Mouse (Mus musculus) midbrain, embryonic 14.5 days (tissue): ENCODE measurements around the gene Psmd3. TPM values are rescaled to one million over a fixed set of nuclear protein-coding genes. Genes with fewer than 3 reads are reported as not detected.

Experiments
- ATAC-seq: fragments of 200-750 bp; cut with Nextera tagmentation; 2 replicates; pipeline ENCODE4 v1.8.0; 2017; ENCODE audit warnings: moderate number of reproducible peaks, moderate library complexity; ENCODE audit not compliant: low FRiP score, low TSS enrichment
- DNase-seq: peaks from one replicate; pipeline ENCODE4 v3.0.0-alpha.2; 2015
- H3K27ac ChIP-seq: fragments of 300-500 bp; sonication (generic); replicated peaks from 2 replicates; pipeline ENCODE4 v1.5.1; 2014; ENCODE audit warnings: mild to moderate bottlenecking, low read depth, low read length, moderate library complexity
- H3K27me3 ChIP-seq: fragments of 300-500 bp; sonication (generic); 2 replicates; pipeline ENCODE4 v1.6.1; 2014; ENCODE audit warnings: low read length, control low read depth, mixed read lengths; ENCODE audit not compliant: control insufficient read depth, insufficient read depth
- H3K36me3 ChIP-seq: fragments of 300-500 bp; sonication (generic); 2 replicates; pipeline ENCODE4 v1.6.1; 2014; ENCODE audit warnings: low read length, control low read depth; ENCODE audit not compliant: control insufficient read depth, insufficient read depth
- H3K4me1 ChIP-seq: fragments of 300-500 bp; sonication (generic); 2 replicates; pipeline ENCODE4 v1.6.1; 2014; ENCODE audit warnings: mild to moderate bottlenecking, antibody characterized with exemption, low read length, control low read depth; ENCODE audit not compliant: control insufficient read depth, insufficient read depth
- H3K4me2 ChIP-seq: fragments of 300-500 bp; sonication (generic); 2 replicates; pipeline ENCODE4 v1.6.1; 2014; ENCODE audit warnings: mild to moderate bottlenecking, low read length, moderate library complexity
- H3K4me3 ChIP-seq: fragments of 300-500 bp; sonication (generic); replicated peaks from 2 replicates; pipeline ENCODE4 v1.5.1; 2014; ENCODE audit warnings: low read depth, low read length
- H3K9ac ChIP-seq: fragments of 300-500 bp; sonication (generic); replicated peaks from 2 replicates; pipeline ENCODE4 v1.6.1; 2014; ENCODE audit warnings: mild to moderate bottlenecking, low read length, moderate library complexity
- H3K9me3 ChIP-seq: fragments of 300-500 bp; sonication (generic); 2 replicates; pipeline ENCODE4 v1.6.1; 2016; ENCODE audit warnings: low read length, control low read depth, mixed read lengths; ENCODE audit not compliant: control insufficient read depth
- WGBS: fragments of 180-500 bp; shearing (Covaris S2); extraction: QIAGEN DNeasy Blood & Tissue Kit; methylation state at CpG from one replicate; pipeline ENCODE4 v1.1.7; 2014; 5-methylcytosine and 5-hydroxymethylcytosine counted together
- polyA plus RNA-seq: library from polyadenylated mRNA; unstranded; fragments of >200 nt; fragmentation: Nextera tagmentation; extraction: Ambion mirVana; gene quantifications from 2 replicates; pipeline ENCODE4 v1.2.1, GENCODE M21; 2014

Gene Psmd3
- polyA plus RNA-seq, 1 experiment from 2014 or later, result 135 TPM

DNA sequence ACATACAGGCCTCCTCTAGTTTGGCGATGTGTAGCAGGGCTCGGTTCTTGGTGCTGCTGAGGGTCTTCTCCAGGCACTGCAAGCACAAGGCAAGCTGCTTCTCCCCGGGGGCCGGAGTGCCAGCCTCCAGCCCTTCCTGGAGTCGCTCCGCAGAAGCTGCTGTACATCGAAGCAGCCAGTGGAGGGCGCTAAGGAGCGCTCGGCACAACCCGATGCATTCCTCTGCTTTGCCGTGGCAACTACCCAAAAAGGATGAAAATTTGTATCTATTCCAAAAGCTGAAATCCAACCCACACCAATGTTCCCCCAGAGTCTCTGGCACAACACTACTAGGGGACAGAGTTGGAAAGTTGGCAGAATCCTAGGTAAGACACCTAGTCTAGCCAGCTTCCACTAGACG lies 35.5 kb downstream of the Psmd3 start:
- H3K27me3 ChIP-seq, result no peaks in the 10 kb centered on the region
- H3K36me3 ChIP-seq, result peaks cover 76% of the 10 kb centered on the region
- no peaks in the 10 kb centered on the region for H3K4me1 ChIP-seq
- H3K9ac ChIP-seq, result no peak overlapping the region
- H3K4me3 ChIP-seq, result no peak overlapping the region
- H3K27ac ChIP-seq, result no peak overlapping the region
- peak; percentile 79 for DNase-seq
- no peak for ATAC-seq
- no peaks in the 10 kb centered on the region for H3K9me3 ChIP-seq
- WGBS, result 13% methylated on average over 13 of the region's 13 CpGs
- no peak overlapping the region for H3K4me2 ChIP-seq

DNA sequence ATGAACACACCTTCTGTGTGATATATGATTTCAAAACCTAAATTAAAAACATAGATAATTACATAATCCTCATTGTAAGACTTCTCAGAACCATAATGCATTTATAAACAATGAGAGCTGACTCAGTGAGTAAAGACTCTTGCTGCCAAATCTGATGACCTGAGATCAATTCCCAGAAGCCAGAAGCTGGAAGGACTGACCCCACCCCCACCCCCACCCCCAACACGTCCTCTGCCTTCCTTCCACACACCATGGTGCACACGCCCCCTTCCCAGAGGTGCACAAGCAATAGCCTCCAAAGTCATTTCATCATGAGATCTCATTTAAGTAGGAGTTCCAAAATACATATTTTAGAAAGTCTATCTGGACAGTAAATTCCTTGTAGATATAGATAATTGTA lies 38.4 kb downstream of the Psmd3 start:
- no peak overlapping the region for H3K9ac ChIP-seq
- H3K4me3 ChIP-seq, result no peak overlapping the region
- ATAC-seq, result no peak
- H3K4me1 ChIP-seq, result no peaks in the 10 kb centered on the region
- H3K27ac ChIP-seq, result no peak overlapping the region
- H3K9me3 ChIP-seq, result no peaks in the 10 kb centered on the region
- H3K27me3 ChIP-seq, result no peaks in the 10 kb centered on the region
- peaks cover 63% of the 10 kb centered on the region for H3K36me3 ChIP-seq
- WGBS, result 76% methylated on average over 2 of the region's 2 CpGs
- H3K4me2 ChIP-seq, result no peak overlapping the region
- no peak for DNase-seq

DNA sequence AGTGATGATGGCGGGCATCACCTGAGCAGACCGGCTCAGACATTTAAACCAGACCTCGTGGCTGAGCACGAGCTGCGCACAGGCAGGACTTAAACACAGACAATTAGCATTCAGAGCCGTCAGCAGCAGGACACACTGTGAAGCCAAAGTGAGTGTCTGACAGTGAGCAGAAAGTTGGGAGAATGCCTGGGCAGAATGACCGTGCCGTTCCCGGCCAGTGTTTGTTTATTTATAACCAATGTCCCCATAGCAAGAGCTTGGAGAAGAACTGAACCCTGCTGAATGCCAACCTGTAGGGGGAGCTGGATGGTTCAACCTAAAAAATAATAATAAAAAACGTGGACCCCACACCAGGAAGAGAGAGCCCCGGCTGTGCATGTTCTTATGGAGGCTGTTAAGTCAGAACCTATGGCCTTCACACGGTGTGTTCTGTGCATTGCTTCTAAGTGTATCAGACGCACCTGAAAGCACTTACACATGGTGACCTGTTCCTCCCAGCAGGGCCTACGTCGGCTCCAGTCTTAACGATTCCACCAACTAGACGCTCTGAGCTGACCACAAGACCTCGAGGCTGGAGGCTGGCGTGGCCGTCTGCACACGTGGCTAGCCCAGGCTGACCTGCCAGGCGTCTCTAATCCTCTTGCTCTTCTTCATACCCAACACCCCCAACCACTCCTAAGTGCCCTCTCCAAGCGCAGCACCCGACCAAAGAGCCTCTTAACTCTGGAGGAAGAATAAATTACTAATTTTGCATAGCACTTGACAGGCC lies 39.3 kb downstream of the Psmd3 start:
- Histone ChIP-seq H3K9ac (no peak overlapping the region), H3K27ac (no peak overlapping the region)

DNA sequence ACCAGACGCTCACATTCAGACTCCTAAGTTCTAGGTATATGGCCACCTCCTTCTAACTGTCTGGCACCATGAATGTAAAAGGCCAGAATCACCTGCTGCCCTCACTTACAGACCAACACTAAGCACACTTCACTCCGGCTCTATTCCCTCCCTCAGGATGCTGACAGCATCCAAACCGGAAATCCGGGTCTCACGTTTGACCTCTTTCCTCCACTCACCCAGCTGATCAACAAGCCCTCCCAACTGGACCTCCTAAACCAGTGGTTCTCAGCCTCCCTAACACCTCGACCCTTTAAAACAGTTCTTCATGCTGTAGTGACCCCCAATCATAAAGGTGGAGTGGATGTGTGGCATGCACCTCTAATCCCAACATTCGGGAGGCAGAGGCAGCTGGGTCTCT lies 40.7 kb downstream of the Psmd3 start:
- ATAC-seq (no peak), DNase-seq (no peak)
- H3K4me2 ChIP-seq, result no peak overlapping the region
- WGBS, result 85% methylated on average over 7 of the region's 7 CpGs
- peaks cover 52% of the 10 kb centered on the region for H3K36me3 ChIP-seq
- H3K4me1 ChIP-seq, result 0 out of 2 replicates have a peak, but pooled peaks cover under 1% of the 10 kb centered on the region
- H3K9me3 ChIP-seq, result no peaks in the 10 kb centered on the region
- H3K4me3 ChIP-seq, result no peak overlapping the region
- H3K9ac ChIP-seq, result no peak overlapping the region
- no peak overlapping the region for H3K27ac ChIP-seq
- H3K27me3 ChIP-seq, result no peaks in the 10 kb centered on the region

More for the DNA sequence above, 39.3 kb downstream of the Psmd3 start:
- ATAC-seq (no peak), DNase-seq (peak; percentile 48)
- Histone ChIP-seq H3K9me3 (no peaks in the 10 kb centered on the region), H3K36me3 (peaks cover 60% of the 10 kb centered on the region), H3K4me2 (no peak overlapping the region), H3K27me3 (no peaks in the 10 kb centered on the region), H3K4me1 (no peaks in the 10 kb centered on the region), H3K4me3 (no peak overlapping the region)
- WGBS, result 72% methylated on average over 24 of the region's 24 CpGs

DNA sequence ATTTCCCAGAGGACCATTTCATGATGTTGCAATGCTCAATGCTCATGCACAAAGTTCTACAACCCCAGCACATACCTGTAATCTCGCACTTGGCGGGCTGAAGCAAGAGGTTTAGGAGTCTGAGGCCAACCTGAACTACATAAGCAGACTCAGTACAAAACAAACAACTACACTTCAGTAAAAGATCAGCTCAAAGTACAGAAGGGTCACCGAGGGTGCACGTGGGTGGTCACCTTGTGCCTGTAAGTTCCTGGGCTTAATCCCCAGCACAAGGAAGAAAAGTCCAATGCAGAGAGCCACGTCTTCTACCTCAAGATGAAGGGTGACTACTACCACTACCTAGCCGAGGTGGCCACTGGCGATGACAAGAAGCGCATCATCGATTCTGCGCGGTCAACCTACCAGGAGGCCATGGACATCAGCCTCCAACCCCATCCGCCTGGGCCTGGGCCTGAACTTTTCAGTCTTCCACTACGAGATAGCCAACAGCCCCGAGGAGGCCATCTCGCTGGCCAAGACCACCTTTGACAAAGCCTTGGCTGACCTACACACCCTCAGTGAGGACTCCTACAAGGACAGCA lies 43.7 kb downstream of the Psmd3 start:
- H3K27me3 ChIP-seq, result no peaks in the 10 kb centered on the region
- 96% methylated on average over 15 of the region's 15 CpGs for WGBS
- no peak for ATAC-seq

DNA sequence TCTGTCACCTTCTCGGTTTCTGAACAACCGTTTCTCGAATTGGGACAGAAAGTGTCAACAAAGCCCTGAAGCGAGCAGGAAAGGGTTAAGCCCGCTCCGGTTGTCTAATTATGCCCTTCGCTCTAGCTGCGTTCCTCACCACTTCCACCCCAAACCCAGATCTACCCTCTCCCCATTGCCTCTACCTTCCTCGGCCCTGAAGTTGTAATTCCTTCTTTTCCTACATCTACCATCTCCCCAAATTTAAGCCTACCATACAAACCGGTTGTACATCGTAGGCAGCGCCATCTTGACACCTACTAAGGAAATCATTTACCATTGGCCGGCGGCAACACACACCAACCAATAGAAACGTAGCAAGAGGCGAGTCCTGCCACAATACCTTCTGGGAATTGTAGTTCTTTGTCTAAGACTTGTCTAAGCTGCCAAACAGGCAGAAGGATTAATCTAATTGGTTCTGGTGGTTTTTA lies 46.8 kb downstream of the Psmd3 start, which contains the start of gene Med24:
TSS of gene Med24 (minus strand) at position 317 of the 470 bp plus-strand sequence.
- WGBS, result under 1% methylated on average over 16 of the region's 16 CpGs
- Histone ChIP-seq H3K27me3 (no peaks in the 10 kb centered on the region), H3K9ac (peak within 1 kb of the TSS; percentile 65), H3K27ac (peak within 1 kb of the TSS; percentile 80), H3K4me2 (peak within 1 kb of the TSS; percentile 57), H3K4me3 (peak within 1 kb of the TSS; percentile 57), H3K9me3 (no peaks in the 10 kb centered on the region), H3K4me1 (0 out of 2 replicates have a peak, but pooled peaks cover 11% of the 10 kb centered on the region), H3K36me3 (peaks cover 15% of the 10 kb centered on the region)
- ATAC-seq (peak; percentile 93), DNase-seq (peak; percentile 95)

More for the DNA sequence above, 43.7 kb downstream of the Psmd3 start:
- no peak for DNase-seq
- Histone ChIP-seq H3K4me3 (no peak overlapping the region), H3K9me3 (no peaks in the 10 kb centered on the region), H3K36me3 (peaks cover 32% of the 10 kb centered on the region), H3K9ac (no peak overlapping the region), H3K4me2 (no peak overlapping the region), H3K27ac (no peak overlapping the region), H3K4me1 (0 out of 2 replicates have a peak, but pooled peaks cover 11% of the 10 kb centered on the region)

DNA sequence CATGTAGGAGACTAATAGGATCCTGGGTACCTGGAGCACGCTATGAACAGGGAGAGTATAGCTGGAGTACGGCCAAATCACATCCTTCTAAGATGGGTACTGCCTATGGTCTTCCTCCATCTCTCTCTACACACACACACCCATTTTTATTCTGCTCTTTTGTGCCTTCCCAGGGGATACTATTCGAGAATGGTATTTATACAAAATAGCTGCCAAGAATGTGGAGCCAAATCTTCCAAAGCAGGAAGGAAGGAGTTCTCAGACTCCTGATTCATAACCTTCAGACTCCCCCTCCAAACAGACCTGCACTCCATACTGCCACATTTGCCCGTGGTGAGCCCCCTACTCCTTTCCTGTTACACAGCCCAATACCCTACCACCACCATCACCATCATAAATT lies 48.4 kb downstream of the Psmd3 start:
- 66% methylated on average over 4 of the region's 4 CpGs for WGBS
- ATAC-seq (no peak), DNase-seq (no peak)
- peak overlapping the region; percentile 6 for H3K27ac ChIP-seq
- H3K36me3 ChIP-seq, result peaks cover 9% of the 10 kb centered on the region
- H3K9ac ChIP-seq, result no peak overlapping the region
- no peaks in the 10 kb centered on the region for H3K27me3 ChIP-seq
- H3K4me2 ChIP-seq, result no peak overlapping the region
- H3K4me3 ChIP-seq, result no peak overlapping the region
- no peaks in the 10 kb centered on the region for H3K9me3 ChIP-seq
- H3K4me1 ChIP-seq, result 0 out of 2 replicates have a peak, but pooled peaks cover 11% of the 10 kb centered on the region

DNA sequence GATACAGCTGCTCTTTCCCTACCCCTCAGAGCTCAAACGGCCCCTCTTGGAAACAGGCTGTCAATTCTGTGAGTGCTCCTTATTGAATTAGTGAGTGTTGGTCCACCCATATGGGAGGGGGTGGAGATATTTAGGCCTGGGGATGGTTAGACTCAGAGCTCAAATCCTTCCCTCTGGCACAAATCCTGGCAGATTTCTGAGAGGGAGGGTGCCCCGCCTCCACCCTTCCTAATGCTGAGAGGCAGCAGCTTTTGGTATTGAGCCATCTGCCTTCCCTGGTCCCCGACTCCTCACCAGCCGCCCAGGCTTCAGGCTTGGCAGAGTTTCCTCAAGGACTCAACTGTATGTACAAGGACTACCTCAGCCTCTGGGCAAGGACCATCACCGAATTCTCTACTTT lies 48.8 kb downstream of the Psmd3 start:
- Histone ChIP-seq H3K4me2 (no peak overlapping the region), H3K4me1 (0 out of 2 replicates have a peak, but pooled peaks cover 11% of the 10 kb centered on the region), H3K27me3 (no peaks in the 10 kb centered on the region), H3K9ac (no peak overlapping the region), H3K9me3 (no peaks in the 10 kb centered on the region), H3K27ac (peak overlapping the region; percentile 6), H3K36me3 (peaks cover 6% of the 10 kb centered on the region), H3K4me3 (no peak overlapping the region)
- ATAC-seq (no peak), DNase-seq (peak; percentile 59)
- WGBS, result 52% methylated on average over 5 of the region's 5 CpGs
